Mouse (Mus musculus): Measurements from ENCODE around the gene Ssh1.

Gene Ssh1

DNA sequence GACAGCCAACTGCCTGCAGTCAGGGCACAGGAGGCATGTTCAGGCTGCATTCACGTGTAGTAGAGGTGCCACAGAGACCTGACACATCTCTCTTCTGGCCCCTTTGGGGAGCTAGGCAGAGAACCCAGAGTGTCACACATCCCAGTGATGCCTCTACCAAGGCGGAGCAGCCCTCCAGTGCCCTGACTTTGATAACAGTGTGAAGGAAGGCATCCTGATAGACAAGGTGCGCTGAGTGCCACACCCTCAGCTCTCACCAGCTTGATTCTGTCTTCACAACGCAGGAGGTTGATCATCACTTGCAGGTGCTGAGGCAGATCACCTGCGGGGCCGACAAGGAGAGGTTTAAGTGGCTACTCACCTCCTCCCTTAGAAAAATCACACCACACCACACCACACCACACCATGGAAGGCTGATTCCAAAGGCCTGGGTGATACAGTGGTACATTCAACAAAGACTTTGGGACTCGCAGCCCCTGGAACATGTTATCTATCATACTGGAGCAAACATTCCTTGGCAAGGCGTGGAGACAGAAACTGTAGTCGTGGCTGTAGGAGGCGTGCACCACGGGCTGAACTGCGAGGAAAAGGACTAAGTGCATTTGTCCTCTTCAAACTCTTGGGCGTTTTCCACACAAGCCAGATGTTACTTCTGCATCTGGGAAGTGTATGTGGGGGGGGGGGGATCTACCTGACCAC, 27.1 kb downstream of the Ssh1 start:
- DNase-seq (ENCODE audit: inconsistent ontology term) = no peak

DNA sequence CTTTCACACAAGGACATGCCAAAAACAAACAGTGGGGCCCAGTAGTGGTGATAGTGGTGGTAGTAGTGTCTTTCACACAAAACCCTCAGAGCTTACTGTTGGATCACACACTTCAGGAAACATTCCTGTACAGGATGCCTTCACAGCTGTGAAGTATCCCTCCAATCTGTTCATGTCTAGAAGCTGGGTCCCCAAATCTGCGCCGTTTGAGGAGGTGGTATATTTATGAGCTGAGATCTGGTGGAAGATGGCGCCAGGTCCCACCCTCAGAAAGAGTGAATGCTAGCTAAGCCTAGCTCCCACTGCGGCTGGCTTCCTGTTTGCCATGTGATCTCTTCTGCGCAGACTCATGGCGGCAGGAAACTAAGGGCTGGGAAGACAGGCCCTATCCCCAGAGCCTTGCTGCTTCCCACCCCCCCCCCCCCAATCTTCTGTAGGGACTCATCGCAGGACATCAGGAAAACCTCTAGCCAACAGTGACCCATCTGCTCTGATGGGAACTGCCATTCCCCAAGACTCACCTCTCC, 28.0 kb downstream of the Ssh1 start:
- DNase-seq (ENCODE audit: inconsistent ontology term) = no peak

DNA sequence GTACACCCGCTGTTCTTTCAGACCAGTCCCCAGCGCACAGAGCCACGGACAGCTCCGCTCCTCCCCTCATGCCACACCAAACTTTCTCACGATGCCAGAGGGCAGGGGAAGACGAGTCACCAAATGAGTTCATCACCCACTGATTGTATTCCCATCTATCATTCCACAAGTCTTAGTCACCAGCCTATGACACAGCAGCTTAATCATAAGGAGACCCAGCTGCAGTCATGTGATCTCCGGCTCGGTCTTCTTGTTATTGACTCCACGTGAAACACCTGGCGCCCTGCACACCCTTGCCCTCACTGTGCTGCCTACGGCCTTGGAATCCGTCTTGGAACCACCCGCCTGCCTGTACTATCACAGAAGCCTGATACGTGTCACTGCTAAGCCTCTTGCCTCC, 28.7 kb downstream of the Ssh1 start:
- peak; percentile 54 for DNase-seq (ENCODE audit: inconsistent ontology term)

DNA sequence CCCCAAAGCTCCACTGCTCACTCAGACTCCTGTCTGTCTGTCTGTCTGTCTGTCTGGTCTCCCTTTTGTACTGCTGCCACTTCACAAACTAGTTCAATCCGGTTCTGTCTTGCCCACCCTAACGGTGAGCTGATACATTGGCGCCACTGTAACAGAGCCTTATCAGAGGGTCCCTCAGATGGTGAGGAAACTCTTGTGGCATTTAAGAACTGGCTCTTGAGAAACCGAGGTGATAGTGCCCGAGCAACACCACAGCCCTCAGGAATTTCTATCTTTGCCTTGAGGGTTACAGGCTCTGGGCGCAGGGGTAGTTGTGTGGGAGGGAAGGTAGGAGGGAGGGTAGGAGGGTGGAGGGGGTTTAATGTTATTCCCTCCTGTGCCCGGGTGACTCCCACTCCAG, 31.9 kb downstream of the Ssh1 start:
- no peak for DNase-seq (ENCODE audit: inconsistent ontology term)

DNA sequence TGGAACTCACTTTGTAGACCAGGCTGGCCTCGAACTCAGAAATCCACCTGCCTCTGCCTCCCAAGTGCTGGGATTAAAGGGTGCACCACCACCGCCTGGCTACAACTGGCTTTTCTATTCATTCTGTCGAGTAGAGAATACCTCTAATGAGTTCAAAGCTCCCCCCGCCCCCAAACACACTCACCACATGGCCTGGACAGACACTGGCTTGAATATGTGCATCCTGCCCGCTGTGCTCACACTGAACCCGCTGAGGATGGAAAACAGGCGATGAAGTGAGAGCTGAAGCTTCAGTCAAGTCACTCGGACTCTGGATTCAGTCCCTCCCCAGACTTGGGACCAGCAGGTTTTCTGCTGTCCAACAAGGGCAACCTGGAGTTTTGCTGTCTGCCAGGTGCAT, 33.3 kb downstream of the Ssh1 start:
- DNase-seq (ENCODE audit: inconsistent ontology term) = no peak

DNA sequence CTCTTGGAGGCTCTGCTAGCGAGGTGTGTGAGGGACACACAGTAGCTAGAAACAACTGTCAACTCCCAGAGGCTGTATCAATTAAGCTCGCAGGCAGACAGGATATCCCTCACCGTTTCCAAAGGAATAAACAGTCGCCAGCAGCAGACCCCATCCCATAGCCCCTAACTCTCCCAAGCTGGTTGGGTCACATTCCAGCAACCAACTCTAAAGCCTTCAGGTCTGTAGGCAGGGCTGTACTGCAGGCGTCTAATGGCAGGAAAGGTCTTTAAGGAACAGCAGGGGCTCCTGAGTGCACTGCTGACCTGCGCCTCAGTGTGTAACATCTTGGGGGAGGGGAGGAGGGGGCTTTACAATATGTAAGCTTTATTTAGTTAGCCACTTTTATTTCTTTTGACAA, 34.7 kb downstream of the Ssh1 start:
- DNase-seq (ENCODE audit: inconsistent ontology term) = no peak

DNA sequence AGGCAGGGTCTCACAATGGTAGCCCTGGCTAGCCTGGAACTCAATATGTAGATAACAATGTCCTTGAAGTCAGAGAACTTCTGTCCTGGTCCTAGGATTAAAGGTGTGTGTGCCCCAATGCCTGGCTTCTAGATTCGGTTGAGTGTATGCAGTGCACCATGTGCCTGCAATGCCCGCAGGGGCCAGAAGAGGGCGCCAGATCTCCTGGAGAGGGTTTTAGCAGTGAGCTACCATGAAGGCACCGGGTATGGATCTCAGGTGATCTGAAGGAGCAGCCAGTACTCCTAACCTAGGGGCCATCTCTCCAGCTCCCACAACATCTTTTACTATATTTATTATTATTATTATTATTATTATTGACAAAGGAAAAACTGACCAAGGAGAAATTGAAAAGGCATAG, 37.2 kb downstream of the Ssh1 start:
- DNase-seq (ENCODE audit: inconsistent ontology term) = peak; percentile 77

DNA sequence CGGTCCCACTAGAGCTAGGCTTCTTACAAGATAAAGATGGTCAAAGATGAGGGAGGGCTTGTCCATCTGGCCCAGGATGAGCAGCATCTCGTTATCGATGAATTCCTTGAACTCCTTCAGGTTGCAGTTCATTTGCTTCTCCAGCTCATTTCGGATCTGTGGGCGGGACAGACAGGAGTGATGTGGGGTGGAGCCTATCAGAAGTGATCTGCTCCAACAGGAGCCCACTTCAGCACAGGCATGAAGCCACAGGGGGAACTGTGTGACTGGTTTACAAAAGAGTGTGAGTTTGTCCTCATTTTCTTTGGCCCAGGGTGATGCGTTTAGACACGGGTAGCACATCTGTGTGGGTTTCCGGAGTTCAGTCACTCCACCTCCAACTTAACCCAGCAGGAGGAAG, 38.0 kb downstream of the Ssh1 start:
- no peak for DNase-seq (ENCODE audit: inconsistent ontology term)

DNA sequence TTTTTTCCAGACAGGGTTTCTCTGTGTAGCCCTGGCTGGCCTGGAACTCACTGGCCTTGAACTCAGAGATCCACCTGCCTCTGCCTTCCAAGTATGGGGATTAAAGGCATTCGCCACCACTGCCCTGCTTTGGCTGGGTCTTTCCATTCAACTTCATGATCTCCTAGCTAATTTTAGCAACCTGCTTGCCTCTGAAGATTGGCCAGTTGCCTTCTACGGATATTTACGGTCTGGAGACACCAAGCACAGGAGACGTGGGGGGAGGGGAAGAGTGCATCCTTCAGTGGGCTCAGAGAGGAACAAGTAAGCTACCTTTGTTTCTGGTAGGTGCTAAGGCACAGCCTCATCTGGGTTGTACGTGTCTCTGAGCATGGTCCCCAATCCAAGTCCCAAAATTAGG, 38.4 kb downstream of the Ssh1 start:
- DNase-seq (ENCODE audit: inconsistent ontology term) = no peak

DNA sequence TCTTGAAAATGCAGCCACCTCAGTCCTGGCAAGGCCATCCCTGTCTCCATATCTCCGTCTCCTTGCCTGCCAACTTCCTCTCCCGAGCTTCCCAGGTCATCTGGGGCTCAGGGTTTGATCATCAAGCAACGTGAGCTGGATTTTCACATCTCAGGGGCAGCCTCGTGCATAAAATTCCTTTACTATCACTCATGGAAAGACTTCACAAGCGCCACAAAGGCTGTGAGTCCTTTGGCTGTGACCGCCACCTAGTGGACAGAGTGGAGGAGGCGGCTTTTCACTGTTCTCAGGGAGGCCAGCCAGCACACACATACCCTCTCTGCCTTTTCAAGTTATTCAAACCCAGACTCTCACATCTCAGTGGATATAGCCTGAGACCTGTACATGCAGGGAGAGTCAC, 39.3 kb downstream of the Ssh1 start:
- peak; percentile 85 for DNase-seq (ENCODE audit: inconsistent ontology term)

DNA sequence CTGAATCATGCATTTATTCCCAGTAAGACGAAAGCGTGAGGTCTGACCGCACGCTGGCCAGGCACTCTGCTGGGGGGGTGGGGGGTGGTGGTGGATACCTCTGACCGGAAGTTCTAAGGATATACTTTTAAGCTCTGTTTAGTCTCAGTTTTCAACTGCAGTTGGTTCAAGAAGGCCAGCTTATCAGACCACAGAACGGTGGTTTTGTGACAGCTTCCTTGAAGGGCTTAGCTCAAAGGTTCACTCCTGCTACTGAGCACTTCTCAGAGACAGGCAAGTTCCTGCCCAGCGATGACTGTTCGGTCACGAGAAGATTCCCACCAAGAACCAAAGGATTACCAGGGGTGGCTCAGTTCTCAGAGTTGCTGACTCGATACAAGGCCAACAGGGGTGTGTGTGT, 41.2 kb downstream of the Ssh1 start:
- no peak for DNase-seq (ENCODE audit: inconsistent ontology term)

DNA sequence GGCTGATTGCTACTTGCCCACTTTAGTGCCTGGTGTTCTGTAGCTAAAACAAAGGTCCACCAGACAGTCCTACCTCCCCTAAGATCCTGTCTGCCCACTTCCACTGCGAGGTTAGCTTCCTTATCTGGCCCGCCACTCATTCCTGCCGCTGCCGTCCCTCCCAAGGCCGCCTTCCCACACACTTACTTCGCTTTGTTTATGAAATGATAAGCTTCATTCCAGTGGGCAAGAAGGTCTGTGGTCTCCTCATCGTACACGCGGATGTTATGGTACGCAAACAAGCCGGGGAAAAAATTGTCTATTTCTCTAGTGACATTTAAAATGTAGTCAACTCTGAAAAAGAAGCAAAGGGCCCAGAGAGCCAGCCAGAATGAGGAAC, 42.0 kb downstream of the Ssh1 start:
- DNase-seq (ENCODE audit: inconsistent ontology term) = no peak

DNA sequence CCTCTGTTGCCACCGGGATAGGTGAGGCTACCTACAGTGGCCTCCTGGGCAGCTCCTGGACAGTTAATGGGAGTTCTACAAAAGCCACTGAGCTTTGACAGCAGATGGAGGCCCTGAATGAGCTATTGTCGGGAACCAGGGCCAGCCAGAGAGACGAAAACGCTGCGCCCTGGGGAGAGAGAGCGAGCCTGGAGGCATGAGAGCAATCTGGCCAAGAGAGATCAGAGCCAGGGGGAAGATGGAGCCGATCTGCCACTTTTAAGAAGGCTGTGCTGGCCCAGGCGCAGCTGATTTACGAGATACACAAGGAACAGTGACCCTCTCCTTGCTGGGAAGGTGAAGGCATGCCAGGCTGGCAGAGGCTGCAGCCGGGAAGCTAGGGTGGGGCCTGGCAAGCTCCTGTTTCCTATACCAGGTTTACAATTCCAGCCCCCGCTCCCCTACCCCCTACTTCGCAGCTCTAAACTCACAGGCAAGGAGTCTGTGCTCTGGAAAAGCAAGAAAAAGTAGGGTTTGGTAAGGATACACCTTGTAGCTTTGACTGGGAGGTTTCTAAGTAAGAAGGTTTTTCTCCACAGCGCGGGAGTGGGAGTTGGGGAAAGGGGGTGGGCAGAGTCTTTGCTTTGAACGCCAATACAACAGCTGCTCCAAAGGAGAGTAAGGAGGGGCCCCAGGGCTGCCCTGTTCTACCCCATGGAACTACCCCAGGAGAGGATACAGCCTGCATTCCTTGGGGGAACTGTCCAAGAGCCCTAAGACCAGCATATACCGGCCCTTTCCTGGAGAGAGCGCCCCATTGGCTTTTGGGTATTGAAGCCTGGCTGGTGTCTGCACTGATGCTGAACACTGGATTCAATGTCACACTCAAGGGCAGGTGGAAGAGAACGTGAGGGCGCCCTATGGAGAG, 42.7 kb downstream of the Ssh1 start:
- DNase-seq (ENCODE audit: inconsistent ontology term) = no peak

DNA sequence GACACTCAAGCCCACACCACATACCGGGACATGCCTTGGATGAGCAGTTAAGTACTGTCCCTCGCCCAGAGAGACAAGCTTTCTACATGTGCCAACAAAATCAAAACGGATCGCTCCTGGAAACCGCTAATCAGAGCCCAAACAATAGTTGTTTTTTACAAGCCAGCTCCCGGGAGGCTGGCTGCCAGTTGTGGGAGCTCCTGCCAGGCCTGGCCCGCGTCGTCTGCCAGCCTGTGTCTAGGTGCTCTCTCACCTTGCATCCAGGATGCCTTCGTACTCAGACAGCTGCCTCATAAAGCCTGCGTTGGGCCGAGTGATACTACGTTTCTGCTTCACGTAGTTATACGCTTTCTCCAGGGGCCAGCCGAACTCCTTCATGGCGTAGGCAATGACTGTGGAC, 43.6 kb downstream of the Ssh1 start:
- DNase-seq (ENCODE audit: inconsistent ontology term) = peak; percentile 38

DNA sequence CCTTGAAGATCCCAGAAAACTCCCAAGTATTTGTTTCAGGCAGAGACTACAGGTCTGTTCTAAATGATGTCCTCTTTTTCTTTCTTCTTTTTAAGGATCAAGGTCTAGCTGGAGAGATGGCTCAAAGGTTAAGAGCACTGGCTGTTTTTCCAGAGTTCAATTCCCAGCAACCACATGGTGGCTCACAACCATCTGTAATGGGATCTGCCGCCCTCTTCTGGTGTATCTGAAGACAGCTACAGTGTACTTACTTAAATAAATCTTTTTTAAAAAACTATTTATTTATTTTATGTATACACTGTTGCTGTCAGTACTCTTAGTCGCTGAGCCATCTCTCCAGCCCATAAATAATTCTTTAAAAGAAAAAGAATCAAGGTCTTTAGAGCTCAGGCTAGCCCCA, 46.4 kb downstream of the Ssh1 start:
- DNase-seq (ENCODE audit: inconsistent ontology term) = no peak

DNA sequence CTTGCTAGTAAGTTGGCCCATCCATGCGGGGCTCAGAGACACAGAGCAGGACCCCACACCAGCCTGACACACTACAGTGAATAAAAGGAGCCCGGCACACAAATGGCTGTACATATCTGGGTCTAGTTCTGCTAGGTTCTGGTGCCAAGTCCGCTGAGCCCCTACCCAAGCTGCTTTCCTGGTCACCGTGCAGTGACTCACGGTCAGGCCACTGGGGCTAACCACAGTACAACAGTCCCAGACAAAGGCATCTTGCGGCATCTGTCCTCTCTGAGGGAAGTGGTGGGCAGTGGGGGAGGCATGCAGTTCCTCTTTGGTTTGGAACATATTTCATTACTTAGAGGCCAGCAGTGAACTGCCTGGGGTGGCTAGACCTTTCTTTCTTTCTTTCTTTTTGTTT, 48.6 kb downstream of the Ssh1 start:
- peak; percentile 79 for DNase-seq (ENCODE audit: inconsistent ontology term)

DNA sequence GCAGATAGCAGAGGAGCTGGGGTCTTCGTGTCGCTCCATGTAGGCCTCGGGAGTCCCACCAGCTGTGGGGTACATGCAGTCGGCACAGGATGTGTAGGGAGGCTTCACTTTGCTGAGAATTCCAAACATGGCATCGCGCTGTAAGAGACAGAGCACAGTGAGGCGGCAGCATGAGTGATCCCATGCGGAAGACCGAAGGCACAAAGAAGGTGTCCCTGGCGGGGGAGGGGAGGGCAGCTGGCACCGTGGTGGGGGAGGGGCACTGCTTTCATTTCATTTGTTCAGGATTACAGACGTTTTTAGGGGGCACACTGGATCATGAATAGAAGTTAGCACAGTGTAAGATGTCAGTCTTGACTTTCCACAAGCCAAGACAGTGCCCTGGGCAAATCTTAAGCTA, 50.4 kb downstream of the Ssh1 start:
- no peak for DNase-seq (ENCODE audit: inconsistent ontology term)

DNA sequence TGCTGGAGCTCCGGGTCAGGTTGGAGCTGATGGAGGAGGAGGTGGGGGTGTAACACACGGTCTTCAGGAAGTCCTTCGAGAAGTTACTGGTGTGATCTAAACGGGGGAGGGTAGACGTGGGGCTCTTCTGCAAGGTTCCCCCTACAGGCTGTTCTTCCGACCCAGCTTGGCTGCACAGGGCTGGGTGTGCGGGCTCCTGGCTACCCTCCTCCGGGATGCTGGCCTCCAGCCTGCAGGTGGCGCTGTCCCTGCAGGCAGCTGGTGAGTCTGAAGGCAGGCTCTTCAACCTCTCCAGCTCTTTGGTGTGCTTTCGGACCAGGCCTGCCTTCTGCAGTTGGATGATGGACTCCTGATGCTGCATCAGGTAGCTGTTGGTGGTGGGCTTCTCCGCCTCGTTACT, 51.1 kb downstream of the Ssh1 start:
- no peak for DNase-seq (ENCODE audit: inconsistent ontology term)

DNA sequence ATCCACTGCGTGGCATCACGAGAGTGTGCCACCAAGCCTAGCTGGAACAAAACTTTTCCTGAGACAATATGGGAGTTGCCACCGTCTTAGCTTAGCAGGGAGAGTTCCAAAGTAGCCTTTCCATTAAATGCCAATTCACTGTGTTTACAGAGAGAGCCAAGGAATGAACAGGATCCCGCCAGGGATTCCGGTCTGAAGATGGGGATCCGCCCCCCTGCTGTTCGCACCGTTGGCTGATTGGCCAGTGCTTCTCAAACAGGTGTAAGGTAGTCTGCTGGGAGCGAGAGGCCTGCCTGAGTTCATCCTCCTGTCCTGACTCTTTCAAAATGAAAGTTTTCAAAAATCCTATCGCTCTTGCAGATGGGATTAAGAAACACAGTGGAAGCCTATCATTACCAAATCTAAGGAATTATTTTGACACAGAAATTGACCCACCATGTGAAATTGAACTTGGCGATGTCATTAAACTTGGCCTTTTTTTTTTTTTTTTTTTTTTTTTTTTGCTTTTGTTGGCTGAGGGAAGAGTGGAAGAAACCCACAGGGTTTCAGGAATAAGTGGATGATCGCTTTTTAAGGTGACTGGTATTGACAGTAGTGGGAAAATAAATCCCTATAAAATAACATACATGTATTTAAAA, 54.3 kb downstream of the Ssh1 start:
- no peak for DNase-seq (ENCODE audit: inconsistent ontology term)

DNA sequence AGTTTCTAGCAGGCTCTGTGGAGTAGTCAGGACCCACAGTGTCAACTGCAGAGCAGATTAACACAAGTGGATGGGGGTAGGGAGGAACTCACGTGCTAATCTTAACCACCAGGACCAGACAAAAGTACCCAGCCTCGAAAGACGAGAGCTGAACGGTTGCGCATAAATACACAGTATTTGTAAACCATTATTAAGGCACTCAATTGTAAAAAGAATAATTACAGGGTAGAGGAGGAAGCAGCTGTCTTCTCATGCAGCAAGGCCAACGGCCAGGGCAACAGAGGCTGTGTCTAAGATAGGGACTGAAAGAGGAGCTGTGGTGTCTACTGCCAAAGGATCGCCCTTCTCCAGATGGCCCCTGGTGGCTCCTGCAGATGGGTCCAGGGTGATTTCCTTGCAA, 56.0 kb downstream of the Ssh1 start:
- no peak for DNase-seq (ENCODE audit: inconsistent ontology term)

DNA sequence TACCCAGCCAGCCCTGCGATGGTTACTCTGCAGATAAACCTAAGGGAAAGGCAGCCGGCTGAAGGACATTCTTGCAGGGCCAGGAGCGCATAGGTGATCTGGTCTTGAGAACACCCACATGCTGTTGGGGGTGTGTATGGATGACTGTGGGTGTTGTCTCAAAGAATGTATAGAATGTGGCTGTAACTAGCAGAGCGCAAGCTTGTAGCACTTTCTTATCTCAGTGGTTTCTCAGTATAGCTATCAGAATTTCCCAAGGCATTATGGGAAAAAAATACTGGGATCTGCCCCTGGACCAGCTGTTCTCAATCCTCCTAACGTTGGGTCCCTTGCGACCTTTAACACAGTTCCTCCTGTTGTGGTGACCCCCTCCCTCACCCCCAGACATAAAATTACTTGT, 59.8 kb downstream of the Ssh1 start:
- no peak for DNase-seq (ENCODE audit: inconsistent ontology term)

DNA sequence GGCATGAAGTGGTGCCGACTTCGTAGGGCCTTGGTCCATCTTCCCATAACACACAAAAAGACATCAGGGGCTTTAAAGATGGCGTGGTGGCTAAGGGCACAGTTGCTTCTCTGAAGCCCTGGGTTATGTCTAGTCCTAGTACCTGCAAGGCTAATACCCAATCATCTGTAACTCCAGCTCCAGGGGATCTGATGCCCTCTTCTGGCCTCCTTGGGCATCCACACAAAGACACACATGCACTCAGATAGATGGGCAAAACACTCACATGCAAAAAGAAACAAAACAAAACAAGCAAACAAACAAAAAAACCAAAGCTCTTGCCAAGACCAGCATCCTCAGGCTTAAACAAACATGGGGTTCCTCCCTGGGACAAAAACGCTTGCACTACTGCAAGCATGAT, 60.2 kb downstream of the Ssh1 start:
- no peak for DNase-seq (ENCODE audit: inconsistent ontology term)

DNA sequence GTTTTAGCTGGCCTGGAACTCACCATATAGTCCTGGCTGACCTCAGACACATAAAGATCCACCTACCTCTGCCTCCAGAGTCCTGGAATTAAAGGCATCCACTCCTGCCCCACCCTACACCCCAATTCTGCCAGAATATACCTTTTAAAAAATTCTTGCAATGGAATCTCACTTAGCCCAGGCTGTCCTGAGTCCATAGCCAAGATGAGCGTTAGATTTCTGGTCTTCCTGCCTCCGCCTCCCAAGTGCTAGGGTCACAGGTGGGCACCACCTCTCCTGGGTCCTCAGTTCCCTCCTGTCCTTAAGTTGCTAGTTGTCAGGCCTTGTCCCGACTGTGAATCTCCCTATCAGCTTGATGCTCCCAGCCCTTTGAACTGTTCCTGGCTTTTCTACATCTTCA, 61.4 kb downstream of the Ssh1 start:
- DNase-seq (ENCODE audit: inconsistent ontology term) = no peak

Data from Muller cell, postnatal 12 days (primary cell).